Mouse (Mus musculus) lung, embryonic 15.5 days (tissue): Measurements from ENCODE around the gene Dync1i1. TPM values are rescaled to one million over a fixed set of nuclear protein-coding genes. Genes with fewer than 3 reads are reported as not detected.

Experiments used
- ATAC-seq: fragments of 200-750 bp; cut with Nextera tagmentation; 2 replicates; pipeline ENCODE4 v1.8.0; 2017; ENCODE audit warnings: moderate number of reproducible peaks, borderline replicate concordance; ENCODE audit not compliant: low FRiP score, low TSS enrichment; ENCODE audit errors: extremely low read depth
- H3K27ac ChIP-seq: fragments of 300-500 bp; sonication (generic); 2 replicates; pipeline ENCODE4 v1.5.1; 2015; ENCODE audit warnings: moderate library complexity, mild to moderate bottlenecking, inconsistent platforms
- H3K27me3 ChIP-seq: fragments of 300-500 bp; sonication (generic); 2 replicates; pipeline ENCODE4 v1.6.1; 2015; ENCODE audit warnings: inconsistent platforms
- H3K36me3 ChIP-seq: fragments of 300-500 bp; sonication (generic); 2 replicates; pipeline ENCODE4 v1.6.1; 2015; ENCODE audit warnings: inconsistent platforms
- H3K4me1 ChIP-seq: fragments of 300-500 bp; sonication (generic); 2 replicates; pipeline ENCODE4 v1.6.1; 2015; ENCODE audit warnings: inconsistent platforms
- H3K4me2 ChIP-seq: fragments of 300-500 bp; sonication (generic); 2 replicates; pipeline ENCODE4 v1.6.1; 2015; ENCODE audit warnings: inconsistent platforms, mild to moderate bottlenecking, moderate library complexity
- H3K4me3 ChIP-seq: fragments of 300-500 bp; sonication (generic); 2 replicates; pipeline ENCODE4 v1.5.1; 2015; ENCODE audit warnings: mild to moderate bottlenecking, inconsistent platforms
- H3K9ac ChIP-seq: fragments of 300-500 bp; sonication (generic); 2 replicates; pipeline ENCODE4 v1.6.1; 2015; ENCODE audit warnings: inconsistent platforms
- H3K9me3 ChIP-seq: fragments of 300-500 bp; sonication (generic); 2 replicates; pipeline ENCODE4 v1.6.1; 2016; ENCODE audit warnings: inconsistent platforms
- WGBS: fragments of 180-500 bp; shearing (Covaris S2); methylation state at CpG from one replicate; pipeline ENCODE4 v1.1.7; 2015; 5-methylcytosine and 5-hydroxymethylcytosine counted together
- polyA plus RNA-seq: library from polyadenylated mRNA; unstranded; fragments of >200 nt; fragmentation: Nextera tagmentation; extraction: Ambion mirVana; gene quantifications from 2 replicates; pipeline ENCODE4 v1.2.1, GENCODE M21; 2015

Gene Dync1i1
- polyA plus RNA-seq, 1 experiment from 2014 or later, result 1.3 TPM

DNA sequence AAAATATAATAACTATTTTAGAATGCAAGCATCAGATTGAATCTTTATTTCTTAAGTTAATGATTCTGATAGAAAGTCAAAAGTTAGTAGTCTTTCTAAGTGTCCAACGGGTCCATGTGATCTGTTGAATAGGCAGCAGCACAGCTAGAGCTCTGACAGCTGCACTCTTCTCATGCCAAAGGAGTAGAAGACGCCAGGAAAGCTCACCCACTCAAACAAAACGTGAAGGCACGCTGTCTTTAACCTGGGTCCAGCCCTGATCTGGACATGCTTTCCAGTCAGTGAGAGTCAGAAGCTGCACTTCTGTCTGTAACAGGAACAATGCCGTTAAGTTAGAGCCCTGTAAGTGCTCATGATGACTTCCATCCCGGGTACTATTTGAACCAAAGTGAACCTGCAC, 56.3 kb downstream of the Dync1i1 start:
- H3K36me3 ChIP-seq, result no peaks in the 10 kb centered on the region
- no peak for ATAC-seq
- no peak overlapping the region for H3K4me3 ChIP-seq
- H3K27me3 ChIP-seq, result no peaks in the 10 kb centered on the region
- no peaks in the 10 kb centered on the region for H3K4me1 ChIP-seq
- H3K27ac ChIP-seq, result no peak overlapping the region
- H3K4me2 ChIP-seq, result no peak overlapping the region
- H3K9me3 ChIP-seq, result no peaks in the 10 kb centered on the region
- no peak overlapping the region for H3K9ac ChIP-seq
- WGBS, result 74% methylated on average over 6 of the region's 6 CpGs

DNA sequence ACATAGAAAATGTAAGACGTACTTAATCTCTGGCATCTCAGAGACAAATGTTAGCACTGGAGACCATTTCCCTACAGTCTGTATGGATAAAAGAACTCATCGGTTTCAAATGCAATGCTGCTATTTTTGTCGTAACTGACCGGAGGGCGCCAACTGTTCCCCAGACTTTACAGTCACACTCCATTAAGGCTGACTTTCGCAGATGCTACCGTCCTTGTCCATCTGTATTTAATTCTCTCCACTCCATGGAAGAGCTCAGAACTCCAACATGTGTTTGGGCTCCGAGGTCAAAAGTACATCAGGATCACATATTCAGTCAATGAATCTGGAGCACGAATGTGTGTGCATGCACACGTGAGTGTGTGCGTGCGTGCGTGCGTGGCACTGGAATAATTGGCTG, 58.4 kb downstream of the Dync1i1 start:
- no peak for ATAC-seq
- Histone ChIP-seq H3K27me3 (no peaks in the 10 kb centered on the region), H3K9me3 (no peaks in the 10 kb centered on the region), H3K4me2 (no peak overlapping the region), H3K9ac (no peak overlapping the region), H3K4me1 (no peaks in the 10 kb centered on the region), H3K27ac (no peak overlapping the region), H3K4me3 (no peak overlapping the region), H3K36me3 (no peaks in the 10 kb centered on the region)
- 68% methylated on average over 14 of the region's 14 CpGs for WGBS

DNA sequence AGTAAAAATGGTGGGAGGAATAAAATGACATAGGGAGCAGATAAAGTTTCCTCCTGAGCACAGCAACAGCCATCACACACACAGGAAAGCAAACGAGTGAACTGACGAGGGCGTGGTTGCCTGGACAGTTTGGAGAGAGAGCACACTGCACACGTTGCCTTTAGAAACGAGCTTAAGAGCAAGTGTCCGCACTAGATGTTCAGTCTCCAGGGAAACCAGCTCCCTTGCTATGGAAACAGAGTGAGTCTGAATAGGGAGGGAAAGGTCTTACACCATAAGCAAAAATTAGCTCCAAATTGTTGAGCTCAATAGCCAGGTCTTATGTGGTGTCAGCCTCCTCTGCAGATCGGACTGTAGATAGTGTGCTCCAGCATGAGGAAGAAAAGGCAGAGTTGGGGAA, 65.2 kb downstream of the Dync1i1 start:
- Histone ChIP-seq H3K27ac (no peak overlapping the region), H3K27me3 (no peaks in the 10 kb centered on the region), H3K36me3 (no peaks in the 10 kb centered on the region), H3K4me3 (no peak overlapping the region), H3K9me3 (no peaks in the 10 kb centered on the region), H3K4me2 (no peak overlapping the region), H3K4me1 (no peaks in the 10 kb centered on the region), H3K9ac (no peak overlapping the region)
- WGBS, result 46% methylated on average over 7 of the region's 7 CpGs
- no peak for ATAC-seq

DNA sequence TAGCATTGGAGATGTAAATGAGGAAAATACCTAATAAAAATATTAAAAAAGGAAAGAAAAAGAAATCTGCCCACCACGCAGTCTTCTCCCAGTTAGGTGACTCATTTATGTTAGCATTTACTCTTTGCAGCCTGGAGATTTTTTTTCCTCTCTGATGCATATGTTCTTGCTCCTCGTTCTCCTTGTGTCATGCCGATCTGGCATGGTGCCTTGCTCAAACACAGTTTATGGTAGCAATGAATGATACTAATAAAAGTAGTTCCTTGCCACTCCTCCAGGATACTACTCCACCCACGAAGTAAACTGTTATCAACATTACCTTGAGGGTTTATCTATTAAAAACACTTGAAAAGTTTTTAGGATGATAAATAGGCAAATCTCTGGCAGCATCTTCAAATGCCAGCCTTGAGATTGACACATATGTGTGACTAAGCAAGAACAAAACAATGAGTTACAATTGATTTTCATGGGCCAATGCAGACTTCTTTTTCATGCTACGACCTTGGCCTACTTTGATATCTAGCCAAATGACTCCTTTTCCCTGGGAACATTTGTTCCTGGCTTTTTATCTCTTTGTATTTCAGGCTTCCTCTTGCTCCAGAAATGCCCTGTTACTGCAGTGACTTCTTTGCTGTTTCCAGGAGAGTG, 68.8 kb downstream of the Dync1i1 start:
- H3K36me3 ChIP-seq, result no peaks in the 10 kb centered on the region
- no peaks in the 10 kb centered on the region for H3K9me3 ChIP-seq
- H3K27me3 ChIP-seq, result no peaks in the 10 kb centered on the region
- H3K4me1 ChIP-seq, result no peaks in the 10 kb centered on the region
- no peak for ATAC-seq
- no peak overlapping the region for H3K4me3 ChIP-seq
- no peak overlapping the region for H3K9ac ChIP-seq
- 58% methylated on average over 5 of the region's 5 CpGs for WGBS
- H3K4me2 ChIP-seq, result no peak overlapping the region
- H3K27ac ChIP-seq, result no peak overlapping the region

DNA sequence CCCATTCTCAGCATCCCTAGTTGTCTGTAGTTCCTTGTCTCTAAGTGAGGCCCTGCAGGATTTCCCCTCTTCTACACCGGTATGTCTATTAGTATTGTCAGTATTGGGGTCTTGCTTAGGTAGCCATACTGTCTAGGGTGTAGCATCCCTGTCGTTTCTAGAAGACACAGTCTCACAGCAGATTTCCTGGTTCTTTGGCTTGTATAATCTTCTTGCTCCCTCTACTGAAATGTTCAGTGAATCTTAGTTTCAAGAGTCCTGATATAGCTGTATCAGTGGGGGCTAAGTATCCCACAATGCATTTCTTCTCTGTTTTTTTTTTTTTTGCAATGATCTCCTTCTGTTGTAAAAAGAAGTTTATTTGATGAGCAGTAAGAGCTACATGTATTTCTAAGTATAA, 69.9 kb downstream of the Dync1i1 start:
- no peak for ATAC-seq
- WGBS, result 63% methylated on average over 2 of the region's 2 CpGs
- H3K36me3 ChIP-seq, result no peaks in the 10 kb centered on the region

DNA sequence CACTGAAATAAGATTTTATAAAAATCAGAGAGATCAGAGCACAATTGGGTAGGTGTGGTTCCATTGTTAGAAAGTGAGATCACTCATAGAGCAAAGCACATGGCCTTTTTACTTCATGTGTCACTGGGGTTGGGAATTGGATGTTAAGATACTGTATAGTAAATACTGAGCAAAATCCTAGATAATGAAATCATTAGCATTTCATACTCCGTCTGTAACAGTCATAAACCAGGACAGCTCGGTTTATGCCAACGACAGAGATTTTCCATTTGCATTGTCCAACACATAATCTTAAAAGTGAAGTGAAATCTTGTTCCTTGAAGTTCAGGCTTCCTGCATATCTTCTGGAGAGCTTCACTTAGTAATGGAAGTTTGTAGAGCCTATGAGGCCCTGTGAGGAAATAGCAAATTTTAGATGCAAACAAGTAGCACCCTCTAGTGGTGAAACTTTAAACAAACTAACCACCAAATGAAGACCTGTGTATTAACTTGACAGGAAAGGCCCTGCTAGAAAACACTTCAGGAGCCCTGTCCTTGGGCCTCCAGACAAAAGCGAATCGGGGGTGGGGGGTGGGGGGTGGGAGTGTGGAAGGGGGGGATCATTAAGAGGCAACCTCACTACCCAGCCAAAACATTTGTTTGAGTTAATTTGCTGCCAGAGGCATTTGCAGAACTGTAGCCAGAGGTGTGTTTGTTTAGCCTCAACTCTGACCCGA, 76.8 kb downstream of the Dync1i1 start:
- ATAC-seq, result peak; percentile 39; the same call in 1 of the 2 replicates
- H3K4me1 ChIP-seq, result peaks cover 7% of the 10 kb centered on the region; the same call in 1 of the 2 replicates
- H3K27ac ChIP-seq, result no peak overlapping the region
- peaks cover 6% of the 10 kb centered on the region; the same call in 1 of the 2 replicates for H3K27me3 ChIP-seq
- H3K9me3 ChIP-seq, result no peaks in the 10 kb centered on the region
- WGBS, result 37% methylated on average over 6 of the region's 6 CpGs
- no peak overlapping the region for H3K4me3 ChIP-seq
- no peak overlapping the region for H3K4me2 ChIP-seq
- H3K36me3 ChIP-seq, result no peaks in the 10 kb centered on the region
- no peak overlapping the region for H3K9ac ChIP-seq

More for the DNA sequence above, 69.9 kb downstream of the Dync1i1 start:
- H3K4me1 ChIP-seq, result no peaks in the 10 kb centered on the region
- H3K4me3 ChIP-seq, result no peak overlapping the region
- no peak overlapping the region for H3K9ac ChIP-seq
- H3K27ac ChIP-seq, result no peak overlapping the region
- no peaks in the 10 kb centered on the region for H3K9me3 ChIP-seq
- no peaks in the 10 kb centered on the region for H3K27me3 ChIP-seq
- no peak overlapping the region for H3K4me2 ChIP-seq

DNA sequence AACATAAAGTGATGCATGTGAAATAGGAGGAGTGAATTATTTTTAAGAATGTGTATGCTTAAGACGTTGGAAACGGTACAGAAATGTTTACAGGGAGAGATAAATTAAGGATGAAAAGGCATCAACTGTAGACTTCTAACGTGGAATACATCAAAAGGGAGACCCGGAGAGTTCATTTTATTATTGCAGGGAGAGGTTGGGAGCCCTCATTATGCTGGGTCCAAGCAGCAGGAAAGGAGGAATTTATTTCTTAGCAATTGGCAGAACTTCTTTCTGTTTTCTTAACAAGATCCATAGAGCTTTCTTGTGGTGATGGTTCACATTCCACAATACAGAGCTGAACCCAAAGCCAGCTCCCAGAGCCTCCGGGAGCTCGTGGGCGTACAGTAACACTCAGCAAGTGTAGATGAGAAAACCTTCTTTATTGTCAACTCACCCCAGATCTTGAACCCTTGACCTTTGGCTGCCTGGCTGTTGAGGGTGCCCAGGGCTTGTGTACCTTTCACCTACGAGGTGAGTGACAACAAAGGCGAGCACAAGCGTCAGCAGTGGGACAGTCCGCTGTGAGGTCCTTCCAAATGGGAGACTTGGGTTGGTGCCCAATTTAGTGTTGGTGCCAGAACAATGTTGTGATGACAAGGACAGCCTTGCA, 77.5 kb downstream of the Dync1i1 start:
- Histone ChIP-seq H3K27me3 (peaks cover 6% of the 10 kb centered on the region; the same call in 1 of the 2 replicates), H3K36me3 (no peaks in the 10 kb centered on the region), H3K4me3 (no peak overlapping the region), H3K27ac (no peak overlapping the region), H3K9ac (no peak overlapping the region), H3K9me3 (no peaks in the 10 kb centered on the region), H3K4me1 (peaks cover 11% of the 10 kb centered on the region), H3K4me2 (no peak overlapping the region)
- peak; percentile 66 for ATAC-seq
- 26% methylated on average over 11 of the region's 11 CpGs for WGBS

DNA sequence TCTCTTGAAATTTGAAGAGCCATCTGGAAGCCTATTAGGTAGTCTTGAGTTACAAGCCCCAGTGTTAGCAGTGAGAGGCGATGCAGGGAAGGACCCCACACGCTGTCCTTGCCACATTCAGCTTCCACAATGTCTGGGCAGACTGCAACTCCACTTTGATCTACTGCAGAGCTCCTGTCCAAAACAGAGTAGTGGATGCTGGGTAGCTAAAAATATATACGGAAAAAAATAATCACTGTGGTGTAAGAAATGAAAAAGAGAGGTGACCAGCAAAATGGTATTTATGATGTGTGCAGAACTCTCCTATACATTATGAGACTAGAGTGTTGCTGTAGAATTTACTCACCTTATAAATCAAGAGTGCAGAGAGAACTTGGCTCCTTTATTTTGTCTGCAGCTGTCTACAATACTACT, 82.6 kb downstream of the Dync1i1 start:
- H3K9me3 ChIP-seq, result no peaks in the 10 kb centered on the region
- WGBS, result 29% methylated on average over 3 of the region's 3 CpGs
- no peak overlapping the region for H3K4me3 ChIP-seq
- H3K36me3 ChIP-seq, result no peaks in the 10 kb centered on the region
- H3K27ac ChIP-seq, result no peak overlapping the region
- H3K27me3 ChIP-seq, result peaks cover 19% of the 10 kb centered on the region
- peaks cover 12% of the 10 kb centered on the region for H3K4me1 ChIP-seq
- H3K9ac ChIP-seq, result no peak overlapping the region
- peak overlapping the region; percentile 18; the same call in 1 of the 2 replicates for H3K4me2 ChIP-seq
- peak; percentile 87 for ATAC-seq

DNA sequence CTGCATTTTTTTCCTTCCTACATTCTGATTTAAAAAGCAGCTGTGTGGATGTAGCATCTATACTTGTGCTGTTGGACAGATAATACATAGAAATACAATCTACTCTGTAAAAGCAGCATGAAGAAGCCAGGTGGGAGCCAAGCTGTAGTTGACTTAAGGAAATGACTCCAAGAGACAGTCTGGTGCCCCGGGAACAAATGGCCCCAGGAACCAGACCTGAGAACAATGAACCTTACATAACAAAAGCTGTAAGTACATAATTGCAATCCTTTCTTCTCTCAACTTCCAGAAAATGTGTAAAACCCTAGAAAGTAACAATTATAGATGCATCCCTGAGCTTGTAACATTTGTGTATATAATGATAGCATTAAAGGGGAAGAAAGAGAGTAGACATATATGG, 86.6 kb downstream of the Dync1i1 start:
- no peak overlapping the region for H3K27ac ChIP-seq
- no peaks in the 10 kb centered on the region for H3K9me3 ChIP-seq
- H3K4me3 ChIP-seq, result no peak overlapping the region
- H3K9ac ChIP-seq, result no peak overlapping the region
- H3K4me1 ChIP-seq, result peaks cover 5% of the 10 kb centered on the region
- no peaks in the 10 kb centered on the region for H3K36me3 ChIP-seq
- H3K27me3 ChIP-seq, result peaks cover 17% of the 10 kb centered on the region
- H3K4me2 ChIP-seq, result no peak overlapping the region
- ATAC-seq, result no peak
- WGBS, result 51% methylated on average over 1 of the region's 1 CpGs

DNA sequence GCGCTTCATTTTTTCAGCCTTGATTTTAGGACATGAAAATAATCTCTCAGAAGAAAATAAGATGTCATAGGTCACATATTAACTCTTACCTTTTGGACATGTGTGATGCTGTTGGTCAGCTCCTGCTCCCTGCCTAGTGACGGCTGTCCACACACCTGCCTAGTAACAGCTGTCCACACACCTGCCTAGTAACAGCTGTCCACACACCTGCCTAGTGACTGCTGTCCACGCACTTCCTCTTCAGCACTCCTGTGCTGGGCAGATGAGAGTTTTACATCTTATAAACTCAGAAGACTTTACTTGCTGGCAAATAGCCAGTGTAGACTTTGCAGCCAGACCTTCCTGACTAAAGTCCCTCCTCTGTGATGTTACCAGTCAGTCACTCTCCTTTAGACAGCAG, 94.2 kb downstream of the Dync1i1 start:
- no peak for ATAC-seq
- H3K4me3 ChIP-seq, result no peak overlapping the region

DNA sequence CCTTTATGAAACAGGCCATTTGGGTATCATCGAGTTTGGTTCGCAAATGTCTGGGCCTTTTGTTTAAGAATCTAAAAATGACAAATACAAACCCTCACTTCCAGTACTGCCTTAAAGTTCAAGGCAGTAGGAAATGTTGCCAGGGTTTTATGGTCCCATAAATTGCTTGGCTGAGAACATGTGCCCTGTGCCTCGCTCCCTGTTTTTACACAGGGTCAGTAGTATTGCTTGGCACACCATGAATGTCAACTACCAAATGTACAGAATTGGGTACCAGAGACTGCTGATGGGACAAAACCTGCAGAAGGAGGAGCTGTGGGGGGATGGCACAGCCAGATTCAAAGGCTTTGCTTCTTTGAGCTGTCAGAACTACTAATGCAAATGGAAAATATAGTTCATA, 100.0 kb downstream of the Dync1i1 start:
- WGBS, result 89% methylated on average over 3 of the region's 3 CpGs
- Histone ChIP-seq H3K9ac (no peak overlapping the region), H3K4me2 (no peak overlapping the region), H3K27me3 (no peaks in the 10 kb centered on the region), H3K36me3 (no peaks in the 10 kb centered on the region), H3K4me1 (no peaks in the 10 kb centered on the region), H3K27ac (no peak overlapping the region), H3K9me3 (no peaks in the 10 kb centered on the region), H3K4me3 (no peak overlapping the region)
- no peak for ATAC-seq

More for the DNA sequence above, 94.2 kb downstream of the Dync1i1 start:
- no peak overlapping the region for H3K27ac ChIP-seq
- H3K4me2 ChIP-seq, result no peak overlapping the region
- no peaks in the 10 kb centered on the region; the same call in 1 of the 2 replicates for H3K27me3 ChIP-seq
- 69% methylated on average over 3 of the region's 3 CpGs for WGBS
- no peaks in the 10 kb centered on the region for H3K4me1 ChIP-seq
- H3K36me3 ChIP-seq, result no peaks in the 10 kb centered on the region
- H3K9ac ChIP-seq, result no peak overlapping the region
- no peaks in the 10 kb centered on the region for H3K9me3 ChIP-seq

DNA sequence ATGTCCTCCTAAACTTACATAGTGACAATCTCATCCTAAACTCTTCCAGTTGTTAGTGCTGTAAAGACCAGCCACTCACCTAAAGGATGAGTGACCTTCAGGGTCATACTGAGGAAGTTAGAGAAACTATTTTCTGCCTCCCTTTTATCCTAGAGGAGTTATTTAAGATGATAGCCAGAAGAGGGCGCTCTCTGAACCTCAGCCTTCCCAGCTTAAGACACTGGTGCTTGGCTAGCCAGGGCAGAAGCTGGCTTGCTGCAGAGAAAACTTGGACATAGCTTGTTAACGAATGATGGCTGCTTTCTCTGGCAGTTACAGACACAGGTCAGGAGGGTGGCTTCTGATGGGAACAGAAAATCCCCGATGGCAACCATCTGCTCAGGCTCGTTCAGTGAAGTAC, 101.6 kb downstream of the Dync1i1 start:
- 54% methylated on average over 4 of the region's 4 CpGs for WGBS
- no peaks in the 10 kb centered on the region for H3K4me1 ChIP-seq
- no peak for ATAC-seq
- H3K9me3 ChIP-seq, result no peaks in the 10 kb centered on the region
- H3K27ac ChIP-seq, result no peak overlapping the region
- no peaks in the 10 kb centered on the region for H3K27me3 ChIP-seq
- H3K36me3 ChIP-seq, result no peaks in the 10 kb centered on the region
- no peak overlapping the region for H3K9ac ChIP-seq
- H3K4me3 ChIP-seq, result no peak overlapping the region
- no peak overlapping the region for H3K4me2 ChIP-seq
